Mouse (Mus musculus): ENCODE measurements around the gene Tmem56.

The Tmem56 gene

GRCm38 (mm10) chr3:121224763-121225162, 58.1 kb downstream of the Tmem56 start:
- DNase-seq, result no peak

- DNase-seq, result no peak
Observed at GRCm38 (mm10) chr3:121224185-121224584, 58.7 kb downstream of the Tmem56 start.

GRCm38 (mm10) chr3:121221987-121222386, 60.9 kb downstream of the Tmem56 start:
- no peak for DNase-seq

- DNase-seq, result no peak
Observed at GRCm38 (mm10) chr3:121217011-121217410, 65.9 kb downstream of the Tmem56 start.

GRCm38 (mm10) chr3:121213501-121213900, 69.4 kb downstream of the Tmem56 start:
- no peak for DNase-seq

GRCm38 (mm10) chr3:121212156-121212555, 70.7 kb downstream of the Tmem56 start:
- DNase-seq, result peak in 1 of 2 experiments; percentile 48

- DNase-seq, result no peak
Observed at GRCm38 (mm10) chr3:121208994-121209393, 73.9 kb downstream of the Tmem56 start.

GRCm38 (mm10) chr3:121206202-121206882, 76.6 kb downstream of the Tmem56 start:
- DNase-seq, result no peak

- DNase-seq, result no peak
Observed at GRCm38 (mm10) chr3:121202638-121203037, 80.3 kb downstream of the Tmem56 start.

- no peak for DNase-seq
Observed at GRCm38 (mm10) chr3:121201012-121201747, 81.7 kb downstream of the Tmem56 start.

- DNase-seq, result no peak
Observed at GRCm38 (mm10) chr3:121189199-121189598, 93.7 kb downstream of the Tmem56 start.

GRCm38 (mm10) chr3:121187510-121187909, 95.4 kb downstream of the Tmem56 start:
- no peak for DNase-seq

GRCm38 (mm10) chr3:121186925-121187324, 96.0 kb downstream of the Tmem56 start:
- no peak for DNase-seq

GRCm38 (mm10) chr3:121185197-121185596, 97.7 kb downstream of the Tmem56 start:
- DNase-seq, result no peak

GRCm38 (mm10) chr3:121176011-121176410, 106.9 kb downstream of the Tmem56 start:
- no peak for DNase-seq

- DNase-seq, result no peak
Observed at GRCm38 (mm10) chr3:121174248-121174945, 108.5 kb downstream of the Tmem56 start.

GRCm38 (mm10) chr3:121172718-121173117, 110.2 kb downstream of the Tmem56 start:
- no peak for DNase-seq

- DNase-seq, result no peak
Observed at GRCm38 (mm10) chr3:121171872-121172265, 111.0 kb downstream of the Tmem56 start.

- DNase-seq, result peak; percentile 93 to 95
Observed at GRCm38 (mm10) chr3:121171243-121171871, 111.5 kb downstream of the Tmem56 start, which contains the start of gene Rwdd3. TSS of gene Rwdd3 (minus strand) at chr3:121171695.

- no peak for DNase-seq
Observed at GRCm38 (mm10) chr3:121170631-121171030, 112.3 kb downstream of the Tmem56 start.

GRCm38 (mm10) chr3:121169092-121169942, 113.6 kb downstream of the Tmem56 start:
- DNase-seq, result no peak

- DNase-seq, result no peak
Observed at GRCm38 (mm10) chr3:121168581-121168980, 114.3 kb downstream of the Tmem56 start.

All from cerebellum, postnatal 25 days (tissue).